Mouse (Mus musculus) skeletal muscle tissue, adult 2 months (tissue): ENCODE data around the gene Adh5.
"Not testable (repeated sequence)": the region's sequence is repeated elsewhere in the genome, so short reads cannot be mapped to it uniquely, and the experiment has no call there.

ENCODE experiments used
- DNase-seq: peaks from one replicate; pipeline ENCODE4 v3.0.0-alpha.2; 2012; ENCODE audit warnings: low read depth, low spot score

Adh5 gene

GRCm38 (mm10) chr3:138460260-138460659 lies 17.4 kb downstream of the Adh5 start:
- DNase-seq, result peak; percentile 16

DNA sequence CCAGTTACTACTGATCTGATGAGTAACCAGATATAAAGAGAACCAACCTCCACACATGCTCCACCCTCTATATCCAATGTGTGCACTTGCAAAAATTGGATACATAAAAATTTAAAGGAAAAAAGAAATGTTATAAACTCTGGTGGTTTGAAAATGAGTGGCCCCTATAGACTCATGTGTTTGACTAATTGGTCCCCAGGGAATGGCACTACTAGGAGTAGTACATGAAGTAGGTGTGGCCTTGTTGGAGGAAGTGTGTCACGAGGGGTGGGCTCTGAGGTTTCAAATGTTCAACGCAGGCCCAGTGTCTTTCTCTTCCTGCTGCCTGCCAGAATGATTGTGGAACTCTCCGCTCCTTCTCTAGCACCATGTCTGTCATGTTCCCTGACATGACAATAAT lies 18.9 kb downstream of the Adh5 start:
- no peak for DNase-seq

DNA sequence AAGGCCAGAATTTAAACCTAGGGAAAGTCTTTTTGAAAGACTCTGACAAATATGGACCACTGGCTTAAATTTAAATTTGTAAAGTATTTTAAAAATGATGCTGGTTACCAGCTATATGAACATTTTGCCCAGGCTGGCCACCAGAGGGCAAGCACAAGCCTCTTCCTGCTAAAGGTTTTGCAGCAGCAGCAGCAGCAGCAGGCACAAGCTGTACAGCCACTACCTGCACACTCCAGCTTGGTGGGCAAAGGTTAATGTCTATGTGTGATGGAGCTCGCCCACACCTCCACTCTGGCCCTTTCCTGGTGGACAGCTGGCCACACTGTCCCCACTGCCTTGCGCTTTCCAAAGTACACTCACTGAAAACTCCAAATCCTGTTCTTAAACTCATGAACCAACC lies 20.2 kb downstream of the Adh5 start:
- DNase-seq, result no peak

GRCm38 (mm10) chr3:138463807-138464206 lies 20.9 kb downstream of the Adh5 start:
- DNase-seq, result no peak

- no peak for DNase-seq
Observed at GRCm38 (mm10) chr3:138464573-138465147, 21.8 kb downstream of the Adh5 start.

DNA sequence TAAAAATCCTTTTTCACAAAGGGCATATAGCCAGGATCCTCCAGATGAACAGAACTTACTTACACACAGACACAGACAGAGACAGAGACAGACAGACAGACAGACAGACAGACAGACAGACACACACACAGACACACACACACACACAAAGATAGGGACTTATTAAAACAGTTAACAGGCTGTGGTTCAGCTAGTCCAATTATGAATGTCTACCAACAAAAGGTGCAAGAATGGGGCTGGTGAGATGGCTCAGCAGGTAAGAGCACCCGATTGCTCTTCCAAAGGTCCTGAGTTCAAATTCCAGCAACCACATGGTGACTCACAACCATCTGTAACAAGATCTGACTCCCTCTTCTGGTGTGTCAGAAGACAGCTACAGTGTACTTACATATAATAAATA lies 23.8 kb downstream of the Adh5 start:
- DNase-seq, result not testable (repeated sequence)

DNA sequence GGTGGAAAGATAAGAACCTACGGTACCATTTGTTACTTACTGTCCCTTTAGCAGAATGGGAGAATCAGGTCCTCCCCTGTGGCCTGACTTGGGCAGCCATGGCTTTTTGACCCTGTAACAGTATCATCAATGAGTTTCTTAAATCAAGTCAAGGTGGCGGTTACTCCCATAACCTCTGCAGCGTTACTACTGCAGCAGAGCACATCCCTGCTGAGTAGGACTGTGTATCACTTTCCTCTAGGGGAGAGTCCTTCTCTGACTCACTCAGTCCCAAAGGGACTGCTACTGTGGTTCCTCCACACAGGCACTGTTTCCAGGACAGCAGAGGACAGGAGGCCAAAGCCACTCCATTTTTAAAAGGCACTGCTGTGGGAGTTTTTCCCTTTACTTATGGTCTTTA lies 28.2 kb downstream of the Adh5 start:
- DNase-seq, result no peak

DNA sequence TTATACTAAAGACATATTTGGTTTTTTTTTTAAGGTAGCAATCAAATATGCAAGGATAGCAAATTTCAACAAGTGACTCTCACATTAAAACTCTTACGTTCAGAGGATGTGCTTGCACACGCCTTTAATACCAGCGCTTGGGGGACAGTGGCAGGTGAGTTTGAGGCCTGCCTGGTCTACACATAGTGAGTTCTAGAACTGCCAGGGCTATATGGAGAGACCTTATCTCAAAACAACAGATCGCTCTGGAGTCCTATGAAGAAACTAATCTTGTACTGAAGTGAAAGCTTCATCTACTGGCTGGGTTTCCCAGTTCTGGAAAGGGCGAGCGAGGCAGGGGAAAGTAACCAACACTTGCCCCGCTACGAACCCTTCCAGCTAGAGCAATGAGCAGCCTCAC lies 36.6 kb downstream of the Adh5 start:
- no peak for DNase-seq

DNA sequence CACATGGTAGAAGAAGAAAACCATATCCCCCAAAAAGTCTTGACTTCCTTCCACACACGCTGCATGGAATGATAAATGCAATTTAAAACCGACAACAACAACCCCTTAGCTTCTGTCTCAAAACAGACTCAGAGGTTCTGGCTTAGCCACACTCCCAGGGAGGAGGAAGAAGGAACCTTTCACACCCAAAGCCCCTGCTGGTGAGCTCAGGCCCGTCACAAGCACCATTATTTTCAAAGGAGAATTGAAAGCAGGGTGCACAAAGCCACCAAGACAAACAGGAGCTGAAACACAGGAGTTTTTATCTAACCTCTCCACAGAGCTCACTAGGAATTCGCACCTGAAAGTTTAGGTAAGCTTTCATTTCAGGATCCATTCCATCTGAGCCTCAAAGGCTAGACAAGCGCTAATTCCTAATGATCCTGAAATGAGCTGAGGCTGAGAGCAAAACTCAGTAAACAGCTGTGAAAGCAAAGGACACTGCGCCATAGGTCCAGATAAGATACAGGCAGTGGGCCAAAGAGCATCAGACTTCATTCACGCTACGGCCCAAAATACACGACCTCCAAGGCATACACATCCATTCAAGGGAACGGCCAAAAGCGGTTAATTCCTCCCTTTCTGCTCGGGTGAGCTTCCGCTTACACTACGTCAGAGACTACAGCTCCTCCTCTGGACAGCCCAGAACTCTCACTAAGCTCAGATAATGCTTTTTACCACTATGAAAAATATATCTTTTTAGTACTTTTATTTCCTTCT lies 38.8 kb downstream of the Adh5 start:
- DNase-seq, result no peak

- no peak for DNase-seq
Observed at GRCm38 (mm10) chr3:138483240-138483639, 40.3 kb downstream of the Adh5 start.

DNA sequence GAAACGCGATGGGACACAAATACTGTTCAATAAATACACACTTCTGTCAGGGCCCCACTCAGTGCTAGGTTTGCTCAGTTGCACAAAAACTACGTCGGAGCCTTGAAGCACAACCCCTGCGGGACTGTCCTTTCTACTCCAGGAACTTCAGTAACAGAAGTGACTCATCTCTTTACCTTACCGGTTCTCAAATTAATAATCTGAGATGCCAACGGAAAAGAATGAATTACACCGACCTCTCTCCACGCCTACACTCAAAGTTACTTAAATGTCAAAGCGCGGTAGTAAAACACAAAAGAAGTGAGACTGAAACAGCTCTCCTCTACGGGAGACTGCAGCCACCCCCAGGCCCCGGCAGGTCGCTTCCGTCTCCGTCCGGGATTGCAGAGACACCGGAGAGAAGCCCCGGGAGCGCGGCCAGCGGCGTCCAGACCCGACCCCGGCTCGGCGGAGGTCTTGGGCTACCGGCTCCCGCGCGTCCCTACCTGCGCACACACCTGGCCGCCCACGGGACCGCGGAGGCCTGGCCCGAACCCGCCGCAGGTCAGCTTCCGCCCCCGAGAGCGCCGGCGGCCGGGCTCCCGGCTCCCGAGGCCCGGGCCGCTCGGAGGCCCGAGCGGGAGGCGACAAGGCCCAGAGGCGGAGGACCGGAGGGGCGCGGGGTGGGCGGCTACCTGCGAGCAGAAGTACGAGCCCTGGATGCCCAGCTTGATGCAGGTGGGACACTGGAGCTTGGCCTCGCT lies 45.9 kb downstream of the Adh5 start:
- DNase-seq, result no peak

DNA sequence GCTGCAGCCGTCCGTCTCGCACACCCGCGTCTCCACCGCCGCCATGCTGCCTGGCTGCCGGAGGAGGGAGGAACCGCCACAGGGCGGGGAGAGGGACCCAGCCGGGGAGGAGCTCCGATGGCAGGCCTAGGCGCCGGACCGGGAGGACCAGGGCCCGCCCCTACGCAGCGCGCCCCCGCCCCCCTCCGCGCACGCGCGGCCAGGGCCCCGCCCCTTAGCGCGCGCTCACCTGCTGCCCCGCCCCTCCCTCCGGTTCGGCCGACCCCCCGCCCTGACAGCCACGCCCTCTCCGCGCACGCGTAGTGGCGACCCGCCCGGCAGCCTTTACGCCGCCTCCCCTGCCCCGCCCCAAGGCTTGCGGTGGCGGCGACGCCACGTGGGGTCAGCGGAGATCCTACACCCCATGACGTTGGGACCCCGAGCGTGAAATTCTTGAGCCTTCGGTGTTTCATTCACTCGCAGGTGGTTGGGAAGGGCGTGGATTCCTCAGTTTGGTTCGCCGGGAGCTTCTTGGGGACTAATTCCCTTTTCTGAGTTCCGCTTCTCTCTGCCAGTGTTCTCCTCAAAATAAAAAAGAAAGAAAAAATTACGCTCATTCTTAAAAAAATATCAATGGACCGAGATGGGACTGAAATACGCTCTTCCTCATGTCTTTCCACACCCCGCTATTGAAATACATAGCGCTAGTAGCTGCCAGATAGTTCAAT lies 46.6 kb downstream of the Adh5 start, which contains the start of gene Metap1:
Metap1 (minus strand) TSS at position 189 of the 707 bp plus-strand sequence.
- DNase-seq, result peak; percentile 95

DNA sequence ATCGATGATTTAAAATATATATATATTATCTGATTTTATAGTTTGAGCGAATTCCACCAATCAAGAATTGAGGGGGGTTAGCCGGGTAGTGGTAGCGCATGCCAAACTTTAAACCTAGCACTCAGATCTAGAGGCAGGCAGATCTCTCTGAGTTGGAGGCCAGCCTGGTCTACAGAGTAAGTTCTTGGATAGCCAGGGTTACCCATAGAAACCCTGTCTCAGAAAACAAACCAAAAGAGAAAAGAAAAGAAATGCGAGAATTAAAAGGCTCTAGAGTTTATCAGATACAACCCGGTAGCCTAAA lies 47.1 kb downstream of the Adh5 start:
- no peak for DNase-seq

GRCm38 (mm10) chr3:138493668-138494067 lies 50.8 kb downstream of the Adh5 start:
- DNase-seq, result no peak

DNA sequence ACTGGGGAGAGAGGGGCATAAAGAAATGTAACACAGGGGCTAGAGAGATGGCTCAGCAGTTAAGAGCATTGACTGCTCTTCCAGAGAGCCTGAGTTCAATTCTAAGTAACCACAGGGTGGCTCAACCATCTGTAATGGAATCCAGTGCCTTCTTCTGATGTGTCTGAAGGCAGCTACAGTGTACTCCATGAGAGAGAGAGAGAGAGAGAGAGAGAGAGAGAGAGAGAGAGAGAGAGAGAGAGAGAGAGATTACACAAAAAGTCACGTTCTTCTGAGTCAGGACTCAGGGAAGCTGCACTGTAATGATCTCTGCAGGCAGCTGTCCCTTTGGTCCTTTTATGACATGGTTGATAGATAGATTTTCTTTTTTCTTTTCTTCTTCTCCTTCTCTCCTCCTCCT lies 51.7 kb downstream of the Adh5 start:
- DNase-seq, result no peak

DNA sequence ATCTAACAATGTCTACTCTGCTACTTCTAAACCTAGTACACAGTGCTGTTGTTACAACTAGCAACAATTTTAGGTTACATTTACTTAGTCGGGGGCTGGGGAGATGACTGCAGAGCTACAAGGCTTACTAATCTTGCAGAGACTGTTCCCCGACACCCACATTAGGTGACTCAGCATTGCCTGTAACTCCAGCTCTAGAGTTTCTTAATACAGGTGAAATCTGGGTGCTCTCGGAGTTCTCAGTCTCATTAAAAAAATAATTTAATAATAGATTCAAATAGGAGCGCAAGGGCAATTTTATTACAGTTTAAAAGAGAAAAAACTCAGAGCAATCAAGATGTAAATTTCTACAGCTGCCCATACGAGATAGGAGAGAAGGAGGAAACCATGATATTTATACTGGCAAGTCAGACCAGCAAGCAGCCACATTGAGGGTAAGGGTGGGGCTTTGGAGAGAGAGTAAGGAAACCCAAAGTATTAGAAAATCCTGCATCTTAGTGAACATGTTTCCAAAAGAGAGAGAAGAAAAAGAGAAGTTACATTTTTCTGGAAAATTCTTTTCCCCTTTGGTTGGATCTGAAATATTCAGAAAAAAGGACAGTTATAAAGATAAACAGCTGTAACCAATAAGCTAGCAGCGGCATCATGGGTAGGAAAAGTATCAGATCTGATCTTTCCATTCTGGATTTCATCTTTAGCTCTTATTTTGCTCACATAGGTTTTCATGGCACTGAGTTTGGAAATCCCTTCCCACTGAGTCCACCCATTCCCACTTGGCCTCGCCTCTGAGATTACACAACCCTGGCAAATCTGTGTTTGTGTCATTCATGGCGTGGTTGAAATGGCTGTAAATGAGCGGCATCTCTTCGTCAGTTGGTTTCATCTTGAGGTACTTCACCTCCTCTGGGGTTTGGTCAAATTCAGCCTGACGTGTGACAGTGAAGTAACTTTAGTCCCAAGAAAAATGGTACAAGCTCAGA lies 52.6 kb downstream of the Adh5 start:
- DNase-seq, result no peak

GRCm38 (mm10) chr3:138498731-138499130 lies 55.8 kb downstream of the Adh5 start:
- DNase-seq, result no peak

- DNase-seq, result no peak
Observed at GRCm38 (mm10) chr3:138499854-138500740, 57.2 kb downstream of the Adh5 start.

GRCm38 (mm10) chr3:138503754-138504153 lies 60.9 kb downstream of the Adh5 start:
- DNase-seq, result no peak
